Mouse (Mus musculus): ENCODE results near the gene Slc17a2.

GRCm38 (mm10) chr13:23869996-23870395, 63.2 kb downstream of the Slc17a2 start:
- TF ChIP-seq MYOG (IDR thresholded peaks at IDR 0.05; ENCODE audit: control insufficient read depth in 1 of 3, insufficient read depth in 1 of 3, insufficient read length in 2 of 3, low read depth in 2 of 3), result no peak
- TF ChIP-seq TCF12 (IDR thresholded peaks at IDR 0.05; ENCODE audit: insufficient read depth, poor library complexity, severe bottlenecking), result no peak
- TF ChIP-seq POLR2A (IDR thresholded peaks at IDR 0.05; ENCODE audit: insufficient read length, low read depth), result no peak
- TF ChIP-seq E2F4 (IDR thresholded peaks at IDR 0.05; ENCODE audit: insufficient read depth), result no peak
- no peak for TF ChIP-seq POLR2AphosphoS2 (IDR thresholded peaks at IDR 0.05; ENCODE audit: insufficient read length, low read depth)
- no peak for TF ChIP-seq CEBPB (IDR thresholded peaks at IDR 0.05; ENCODE audit: insufficient read depth, poor library complexity, severe bottlenecking)
- TF ChIP-seq MYOD1 (IDR thresholded peaks at IDR 0.05; ENCODE audit: control insufficient read depth in 1 of 3, insufficient read length in 2 of 3, low read depth in 2 of 3), result no peak
- no peak for TF ChIP-seq USF1 (IDR thresholded peaks at IDR 0.05; ENCODE audit: low read depth)
